Mouse (Mus musculus): Measurements from ENCODE around the gene Mup16. TPM values are rescaled to one million over a fixed set of nuclear protein-coding genes. Genes with fewer than 3 reads are reported as not detected.
"Not testable (repeated sequence)": the region's sequence is repeated elsewhere in the genome, so short reads cannot be mapped to it uniquely, and the experiment has no call there.

Mup16 gene
- not detected in 2 replicates for polyA plus RNA-seq (2015; fragmentation: Nextera tagmentation; extraction: Ambion mirVana)

- 81% methylated on average over 2 of the region's 4 CpGs for WGBS
- H3K9ac ChIP-seq; ATAC-seq (ENCODE audit: low read depth); H3K27me3 ChIP-seq; H3K4me2 ChIP-seq; H3K27ac ChIP-seq (replicated peaks); H3K9me3 ChIP-seq; H3K4me1 ChIP-seq (replicated peaks); H3K4me3 ChIP-seq; H3K36me3 ChIP-seq: not testable (repeated sequence)
Observed at GRCm38 (mm10) chr4:61519431-61519830, at the start of gene Mup16. TSS of gene Mup16 (minus strand) at chr4:61519531.

DNA sequence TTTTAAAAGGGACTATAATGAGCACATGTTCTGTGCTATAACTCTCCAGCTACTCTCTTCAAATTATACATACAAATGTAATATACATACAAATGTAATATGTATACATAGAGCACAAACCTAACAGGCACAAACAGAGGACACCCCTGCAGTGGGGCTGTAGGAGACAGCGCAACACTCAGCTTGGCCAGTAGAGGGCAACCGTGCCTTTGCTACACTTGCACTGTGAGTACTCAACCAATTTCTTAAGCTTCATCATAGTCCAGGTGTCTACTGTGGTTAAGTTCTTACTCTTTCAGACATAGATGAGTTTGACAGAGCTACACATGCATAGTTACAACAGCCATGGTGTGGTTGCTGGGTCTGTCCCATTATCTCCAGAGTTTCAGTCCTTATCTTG is 36.6 kb upstream of the Mup16 start:
- H3K9ac ChIP-seq; H3K36me3 ChIP-seq; H3K4me3 ChIP-seq; ATAC-seq (ENCODE audit: low read depth); H3K4me1 ChIP-seq (replicated peaks); H3K27me3 ChIP-seq; H3K27ac ChIP-seq (replicated peaks); H3K4me2 ChIP-seq; H3K9me3 ChIP-seq: not testable (repeated sequence)
- 49% methylated on average over 2 of the region's 2 CpGs for WGBS

Other genes starting within 250 kb of the Mup16 start
- gene Mup14, start 215.5 kb downstream of the Mup16 start, polyA plus RNA-seq (2015; fragmentation: Nextera tagmentation; extraction: Ambion mirVana), result not detected in 2 replicates
- not detected in 2 replicates for gene Mup15, start 79.8 kb downstream of the Mup16 start, polyA plus RNA-seq (2015; fragmentation: Nextera tagmentation; extraction: Ambion mirVana)
- not detected in 2 replicates for gene Mup17, start 76.3 kb upstream of the Mup16 start, polyA plus RNA-seq (2015; fragmentation: Nextera tagmentation; extraction: Ambion mirVana)
- not detected in 2 replicates for gene Mup18, start 154.6 kb upstream of the Mup16 start, polyA plus RNA-seq (2015; fragmentation: Nextera tagmentation; extraction: Ambion mirVana)

Measured in neural tube, embryonic 13.5 days (tissue).